Mouse (Mus musculus) embryo, embryonic 10 days (tissue): ENCODE results near the gene Olfr853.

Experiments
- DNase-seq: peaks from one replicate; pipeline ENCODE4 v3.0.0-alpha.2; 2015; ENCODE audit warnings: low spot score

The Olfr853 gene

GRCm38 (mm10) chr9:19540976-19541375 lies at the start of gene Olfr853:
Olfr853 (minus strand) TSS chr9:19541076.
- no peak for DNase-seq

DNA sequence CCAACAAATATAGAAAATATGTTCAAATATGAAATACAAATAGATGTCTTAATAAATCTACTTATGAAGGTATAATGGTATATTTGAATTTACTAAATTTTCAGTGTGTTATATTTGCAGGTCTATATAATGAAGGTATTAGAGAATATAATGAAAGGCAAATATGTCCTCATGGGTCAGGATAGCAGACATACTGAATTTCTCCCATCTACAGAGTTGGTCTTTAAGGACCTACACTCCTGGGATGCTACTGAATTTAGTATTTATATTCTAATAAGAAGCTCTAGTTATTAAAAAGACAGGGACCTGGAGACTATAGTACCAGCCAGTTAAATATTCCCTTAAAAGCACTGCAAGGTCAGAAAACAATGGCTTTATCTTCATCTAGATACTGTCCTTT lies 41.4 kb upstream of the Olfr853 start, which contains the start of gene Olfr855:
Gene Olfr855 (plus strand): TSS at position 301 of the 400 bp plus-strand sequence.
- no peak for DNase-seq

DNA sequence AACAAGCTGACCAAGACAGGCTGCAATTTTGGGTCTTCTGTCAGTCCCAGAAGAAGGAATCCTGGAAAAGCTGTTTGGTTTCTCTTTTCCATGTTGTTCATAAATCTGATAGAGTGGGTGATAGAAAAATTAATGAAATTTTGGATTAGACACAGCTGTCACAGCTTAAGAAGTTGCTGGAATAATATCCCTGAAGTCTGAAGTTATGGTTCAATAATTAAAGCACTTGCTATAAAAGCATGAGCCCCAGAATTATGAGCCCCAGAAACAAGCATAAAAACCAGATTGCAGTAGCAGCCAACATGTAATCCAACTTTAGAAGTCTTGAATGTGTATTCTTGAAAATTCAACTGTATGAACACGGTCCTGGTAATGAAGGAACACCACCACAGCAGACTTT lies 26.4 kb upstream of the Olfr853 start, which contains the start of gene Olfr854:
Gene Olfr854 (minus strand): TSS at position 101 of the 400 bp plus-strand sequence.
- DNase-seq: no peak

GRCm38 (mm10) chr9:19492995-19493394 lies 47.9 kb downstream of the Olfr853 start, which contains the start of gene Olfr851:
Olfr851 (plus strand) TSS chr9:19493295.
- no peak for DNase-seq
